Mouse (Mus musculus) hindbrain, embryonic 13.5 days (tissue): ENCODE measurements around the gene Setd1a. TPM values are rescaled to one million over a fixed set of nuclear protein-coding genes. Genes with fewer than 3 reads are reported as not detected.
A peak's percentile ranks its signal among the peaks of the same experiment; 100 is the strongest.
"Not testable (repeated sequence)": the region's sequence is repeated elsewhere in the genome, so short reads cannot be mapped to it uniquely, and the experiment has no call there.

ENCODE experiments used
- ATAC-seq: fragments of 200-750 bp; cut with Nextera tagmentation; 2 replicates; pipeline ENCODE4 v1.8.0; 2017; ENCODE audit warnings: moderate TSS enrichment; ENCODE audit not compliant: low FRiP score
- H3K27ac ChIP-seq: fragments of 300-500 bp; sonication (generic); 2 replicates; pipeline ENCODE4 v1.5.1; 2015; ENCODE audit warnings: inconsistent platforms, mild to moderate bottlenecking, moderate library complexity
- H3K27me3 ChIP-seq: fragments of 300-500 bp; sonication (generic); 2 replicates; pipeline ENCODE4 v1.6.1; 2015; ENCODE audit warnings: mild to moderate bottlenecking, inconsistent platforms
- H3K36me3 ChIP-seq: fragments of 300-500 bp; sonication (generic); 2 replicates; pipeline ENCODE4 v1.6.1; 2015; ENCODE audit warnings: mild to moderate bottlenecking, inconsistent platforms
- H3K4me1 ChIP-seq: fragments of 300-500 bp; sonication (generic); replicated peaks from 2 replicates; pipeline ENCODE4 v1.6.1; 2015; ENCODE audit warnings: inconsistent platforms
- H3K4me2 ChIP-seq: fragments of 300-500 bp; sonication (generic); 2 replicates; pipeline ENCODE4 v1.6.1; 2015; ENCODE audit warnings: inconsistent platforms, mild to moderate bottlenecking, moderate library complexity
- H3K4me3 ChIP-seq: fragments of 300-500 bp; sonication (generic); 2 replicates; pipeline ENCODE4 v1.5.1; 2015; ENCODE audit warnings: mild to moderate bottlenecking, inconsistent platforms
- H3K9ac ChIP-seq: fragments of 300-500 bp; sonication (generic); 2 replicates; pipeline ENCODE4 v1.6.1; 2015; ENCODE audit warnings: mild to moderate bottlenecking, inconsistent platforms
- H3K9me3 ChIP-seq: fragments of 300-500 bp; sonication (generic); 2 replicates; pipeline ENCODE4 v1.6.1; 2016; ENCODE audit warnings: inconsistent platforms
- WGBS: fragments of 180-500 bp; shearing (Covaris S2); methylation state at CpG from one replicate; pipeline ENCODE4 v1.1.7; 2015; 5-methylcytosine and 5-hydroxymethylcytosine counted together
- polyA plus RNA-seq: library from polyadenylated mRNA; unstranded; fragments of >200 nt; fragmentation: Nextera tagmentation; extraction: Ambion mirVana; gene quantifications from 2 replicates; pipeline ENCODE4 v1.2.1, GENCODE M21; 2015

The Setd1a gene
- polyA plus RNA-seq, 1 experiment from 2014 or later: 20.9 TPM

GRCm38 (mm10) chr7:127824176-127824871, 47.9 kb downstream of the Setd1a start, which contains the start of the genes Stx4a and Stx1b:
Gene Stx4a (plus strand): TSS chr7:127824294.
Gene Stx1b (minus strand): TSS chr7:127824549.
- no peaks in the 10 kb centered on the region for H3K27me3 ChIP-seq
- ATAC-seq: peak; percentile 90
- 5% methylated on average over 26 of the region's 38 CpGs for WGBS

GRCm38 (mm10) chr7:127835550-127835949, 59.1 kb downstream of the Setd1a start:
- Histone ChIP-seq H3K36me3 (no peaks in the 10 kb centered on the region), H3K27ac (no peak overlapping the region), H3K9ac (no peak overlapping the region), H3K4me2 (no peak overlapping the region), H3K9me3 (no peaks in the 10 kb centered on the region), H3K4me1 (peaks cover 3% of the 10 kb centered on the region; the same call in 1 of the 2 replicates), H3K27me3 (0 out of 2 replicates have a peak, but pooled peaks cover 3% of the 10 kb centered on the region), H3K4me3 (no peak overlapping the region)
- ATAC-seq: no peak
- WGBS: 85% methylated on average over 2 of the region's 2 CpGs

More at GRCm38 (mm10) chr7:127824176-127824871, 47.9 kb downstream of the Setd1a start, which contains the start of the genes Stx4a and Stx1b:
- Histone ChIP-seq H3K9me3 (no peaks in the 10 kb centered on the region), H3K4me2 (peak within 1 kb of the TSS; percentile 80), H3K36me3 (no peaks in the 10 kb centered on the region), H3K9ac (peak within 1 kb of the TSS; percentile 91), H3K4me3 (peak within 1 kb of the TSS; percentile 72), H3K4me1 (peaks cover 43% of the 10 kb centered on the region), H3K27ac (peak within 1 kb of the TSS; percentile 92)

GRCm38 (mm10) chr7:127837473-127837872, 61.0 kb downstream of the Setd1a start:
- Histone ChIP-seq H3K4me3 (no peak overlapping the region), H3K27me3 (0 out of 2 replicates have a peak, but pooled peaks cover 3% of the 10 kb centered on the region), H3K27ac (no peak overlapping the region), H3K9me3 (no peaks in the 10 kb centered on the region), H3K36me3 (no peaks in the 10 kb centered on the region), H3K9ac (no peak overlapping the region), H3K4me1 (peaks cover 9% of the 10 kb centered on the region), H3K4me2 (no peak overlapping the region)
- no peak for ATAC-seq
- 93% methylated on average over 5 of the region's 5 CpGs for WGBS

- H3K4me3 ChIP-seq, H3K36me3 ChIP-seq, H3K27ac ChIP-seq, H3K4me2 ChIP-seq, H3K9me3 ChIP-seq, H3K27me3 ChIP-seq, H3K9ac ChIP-seq, ATAC-seq: not testable (repeated sequence)
- 82% methylated on average over 4 of the region's 4 CpGs for WGBS
- H3K4me1 ChIP-seq: peaks cover 14% of the 10 kb centered on the region
Measured at GRCm38 (mm10) chr7:127837878-127838277, 61.4 kb downstream of the Setd1a start.

- Histone ChIP-seq H3K4me1 (peaks cover 15% of the 10 kb centered on the region), H3K4me2 (peak overlapping the region; percentile 99; the same call in 1 of the 2 replicates)
- WGBS: 76% methylated on average over 2 of the region's 2 CpGs
- not testable (repeated sequence) for H3K27me3 ChIP-seq, H3K36me3 ChIP-seq, H3K4me3 ChIP-seq, H3K9ac ChIP-seq, H3K27ac ChIP-seq, H3K9me3 ChIP-seq, ATAC-seq
Measured at GRCm38 (mm10) chr7:127840031-127840430, 63.6 kb downstream of the Setd1a start.

- Histone ChIP-seq H3K27me3 (0 out of 2 replicates have a peak, but pooled peaks cover 3% of the 10 kb centered on the region), H3K4me3 (peak overlapping the region; percentile 68), H3K9ac (peak overlapping the region; percentile 76), H3K27ac (peak overlapping the region; percentile 93), H3K9me3 (no peaks in the 10 kb centered on the region), H3K36me3 (no peaks in the 10 kb centered on the region), H3K4me1 (peaks cover 15% of the 10 kb centered on the region), H3K4me2 (peak overlapping the region; percentile 99)
- 4% methylated on average over 15 of the region's 15 CpGs for WGBS
- ATAC-seq: peak; percentile 31
Measured at GRCm38 (mm10) chr7:127840886-127841285, 64.4 kb downstream of the Setd1a start.

- 0 out of 2 replicates have a peak, but pooled peaks cover 3% of the 10 kb centered on the region for H3K27me3 ChIP-seq
- H3K9ac ChIP-seq: peak overlapping the region; percentile 76
- H3K36me3 ChIP-seq: peaks cover 2% of the 10 kb centered on the region; the same call in 1 of the 2 replicates
- H3K4me2 ChIP-seq: peak overlapping the region; percentile 99
- no peaks in the 10 kb centered on the region for H3K9me3 ChIP-seq
- peak; percentile 94 for ATAC-seq
- under 1% methylated on average over 44 of the region's 46 CpGs for WGBS
- peak overlapping the region; percentile 93 for H3K27ac ChIP-seq
- peaks cover 15% of the 10 kb centered on the region for H3K4me1 ChIP-seq
- H3K4me3 ChIP-seq: peak overlapping the region; percentile 68
Measured at GRCm38 (mm10) chr7:127841340-127842000, 65.0 kb downstream of the Setd1a start.

- Histone ChIP-seq H3K4me3 (peak overlapping the region; percentile 68), H3K4me2 (peak overlapping the region; percentile 99), H3K27me3 (0 out of 2 replicates have a peak, but pooled peaks cover 3% of the 10 kb centered on the region), H3K9me3 (no peaks in the 10 kb centered on the region), H3K36me3 (peaks cover 7% of the 10 kb centered on the region), H3K27ac (peak overlapping the region; percentile 93), H3K4me1 (peaks cover 15% of the 10 kb centered on the region), H3K9ac (peak overlapping the region; percentile 76)
- under 1% methylated on average over 40 of the region's 40 CpGs for whole genome bisulfite sequencing
- peak; percentile 61 for ATAC-seq
Measured at GRCm38 (mm10) chr7:127842001-127842718, 65.7 kb downstream of the Setd1a start.

Other genes with a start within 250 kb of the Setd1a start
- gene Tmem265, start 215.3 kb upstream of the Setd1a start, polyA plus RNA-seq: 6.6 and 8.2 TPM in 2 replicates
- 55.1 and 60.5 TPM in 2 replicates for gene Phkg2, start 203.3 kb upstream of the Setd1a start, polyA plus RNA-seq
- 10.7 and 13.0 TPM in 2 replicates for gene Ccdc189, start 188.1 kb upstream of the Setd1a start, polyA plus RNA-seq
- gene Rnf40, start 187.9 kb upstream of the Setd1a start, polyA plus RNA-seq: 49.9 and 50.5 TPM in 2 replicates
- 22.2 and 25.0 TPM in 2 replicates for gene Zfp629, start 160.9 kb upstream of the Setd1a start, polyA plus RNA-seq
- 47.0 and 50.8 TPM in 2 replicates for gene Bcl7c, start 67.7 kb upstream of the Setd1a start, polyA plus RNA-seq
- gene Ctf1, start 63.9 kb upstream of the Setd1a start, polyA plus RNA-seq: 2.8 and 3.3 TPM in 2 replicates
- gene Ctf2, start 44.5 kb upstream of the Setd1a start, polyA plus RNA-seq: 0.18 TPM in 1 of 2 replicates, not detected in the other
- 9.0 and 9.3 TPM in 2 replicates for gene Fbxl19, start 32.1 kb upstream of the Setd1a start, polyA plus RNA-seq
- 8.0 and 9.1 TPM in 2 replicates for gene Orai3, start 6.9 kb upstream of the Setd1a start, polyA plus RNA-seq
- gene Gm49388, start 8.9 kb downstream of the Setd1a start, polyA plus RNA-seq: not detected in 2 replicates
- gene Hsd3b7, start 23.9 kb downstream of the Setd1a start, polyA plus RNA-seq: 9.6 TPM in 2 replicates
- 22.2 and 24.3 TPM in 2 replicates for gene Stx4a, start 47.6 kb downstream of the Setd1a start, polyA plus RNA-seq
- 38.7 and 40.9 TPM in 2 replicates for gene Stx1b, start 47.9 kb downstream of the Setd1a start, polyA plus RNA-seq
- gene Zfp646, start 99.6 kb downstream of the Setd1a start, polyA plus RNA-seq: 11.0 TPM in 2 replicates
- 37.9 and 39.3 TPM in 2 replicates for gene Zfp668, start 100.2 kb downstream of the Setd1a start, polyA plus RNA-seq
- 0.58 and 0.82 TPM in 2 replicates for gene Prss53, start 114.3 kb downstream of the Setd1a start, polyA plus RNA-seq
- 0.61 TPM in 1 of 2 replicates, not detected in the other for gene Gm21974, start 118.8 kb downstream of the Setd1a start, polyA plus RNA-seq
- 67.6 and 71.1 TPM in 2 replicates for gene Vkorc1, start 118.9 kb downstream of the Setd1a start, polyA plus RNA-seq
- gene Bckdk, start 127.4 kb downstream of the Setd1a start, polyA plus RNA-seq: 59.7 and 66.8 TPM in 2 replicates
- 47.1 and 50.9 TPM in 2 replicates for gene Kat8, start 135.8 kb downstream of the Setd1a start, polyA plus RNA-seq
- 0.26 and 0.30 TPM in 2 replicates for gene Prss8, start 153.4 kb downstream of the Setd1a start, polyA plus RNA-seq
- gene Prss36, start 170.1 kb downstream of the Setd1a start, polyA plus RNA-seq: 11.8 and 13.3 TPM in 2 replicates
- 397 and 402 TPM in 2 replicates for gene Fus, start 190.8 kb downstream of the Setd1a start, polyA plus RNA-seq
- gene Pycard, start 217.2 kb downstream of the Setd1a start, polyA plus RNA-seq: 6.5 and 8.2 TPM in 2 replicates
- gene Trim72, start 227.3 kb downstream of the Setd1a start, polyA plus RNA-seq: 0.13 TPM in 1 of 2 replicates, not detected in the other